Mouse (Mus musculus) myocyte (in vitro differentiated cells): ENCODE data around the gene Car2.

Experiments
- E2F4 ChIP-seq: IDR thresholded peaks from one replicate; pipeline ENCODE4 v1.6.1; 2011; ENCODE audit warnings: mild to moderate bottlenecking, control low read depth, moderate library complexity; ENCODE audit not compliant: insufficient read depth
- MAX ChIP-seq: IDR thresholded peaks from one replicate; pipeline ENCODE4 v1.6.1; 2011; ENCODE audit warnings: low read depth, mild to moderate bottlenecking, control low read depth
- MYOG ChIP-seq, 3 experiments: IDR thresholded peaks; one replicate each; pipeline ENCODE4 v1.6.1; 2011; ENCODE audit warnings: control low read depth in 2 of 3, low read depth in 2 of 3, mild to moderate bottlenecking in 2 of 3; ENCODE audit not compliant: insufficient read length in 2 of 3, control insufficient read depth in 1 of 3, insufficient read depth in 1 of 3
- POLR2A ChIP-seq: IDR thresholded peaks from one replicate; pipeline ENCODE4 v1.6.1; 2011; ENCODE audit warnings: low read depth, mild to moderate bottlenecking, control low read depth, moderate library complexity; ENCODE audit not compliant: insufficient read length
- POLR2AphosphoS2 ChIP-seq: IDR thresholded peaks from one replicate; pipeline ENCODE4 v1.6.1; 2011; ENCODE audit warnings: low read depth, control low read depth; ENCODE audit not compliant: insufficient read length
- REST ChIP-seq: IDR thresholded peaks from one replicate; pipeline ENCODE4 v1.6.1; 2011; ENCODE audit warnings: mild to moderate bottlenecking, control low read depth, moderate library complexity; ENCODE audit not compliant: insufficient read depth, insufficient read length
- TCF12 ChIP-seq: IDR thresholded peaks from one replicate; pipeline ENCODE4 v1.6.1; 2011; ENCODE audit warnings: mild to moderate bottlenecking, control low read depth; ENCODE audit not compliant: poor library complexity, insufficient read depth, severe bottlenecking
- USF1 ChIP-seq: IDR thresholded peaks from one replicate; pipeline ENCODE4 v1.6.1; 2011; ENCODE audit warnings: low read depth, mild to moderate bottlenecking, control low read depth, moderate library complexity

DNA sequence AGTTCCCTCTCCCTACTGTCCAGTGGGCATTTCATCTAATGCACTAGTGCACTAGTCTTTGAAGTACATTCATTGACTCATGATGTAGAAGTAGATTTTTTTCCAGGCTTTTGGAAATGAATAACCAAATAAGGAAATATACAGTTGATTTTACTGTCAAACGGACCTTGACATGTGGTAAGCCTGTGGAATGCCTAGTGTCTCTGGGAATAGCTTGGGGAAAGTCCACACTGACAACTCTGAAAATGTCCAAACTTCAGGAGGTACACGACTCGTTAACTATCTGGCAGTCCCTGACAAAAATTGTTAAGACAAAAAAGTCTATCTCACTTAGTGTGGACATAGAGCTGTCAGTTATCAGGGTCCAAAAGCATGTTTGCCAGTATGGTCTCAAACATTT, 18.1 kb downstream of the Car2 start:
- TF ChIP-seq MYOG (IDR thresholded peaks at IDR 0.05; ENCODE audit: control insufficient read depth in 1 of 3, insufficient read depth in 1 of 3, insufficient read length in 2 of 3, low read depth in 2 of 3): no peak
- no peak for TF ChIP-seq POLR2A
- no peak for TF ChIP-seq MAX
- no peak for TF ChIP-seq E2F4
- no peak for TF ChIP-seq TCF12
- no peak for TF ChIP-seq USF1
- TF ChIP-seq POLR2AphosphoS2: no peak
- no peak for TF ChIP-seq REST
